Mouse (Mus musculus): ENCODE data around the gene Slc13a2.

Slc13a2 gene

GRCm38 (mm10) chr11:78392728-78393127 is 29.3 kb downstream of the Slc13a2 start:
- DNase-seq (ENCODE audit: low read depth, low spot score), result no peak

- DNase-seq (ENCODE audit: low read depth, low spot score), result no peak
Measured at GRCm38 (mm10) chr11:78386508-78387043, 35.4 kb downstream of the Slc13a2 start, which contains the start of gene Foxn1. Gene Foxn1, minus strand, starts transcription at chr11:78386558.

- DNase-seq (ENCODE audit: low read depth, low spot score), result no peak
Measured at GRCm38 (mm10) chr11:78385776-78386175, 36.2 kb downstream of the Slc13a2 start.

- DNase-seq (ENCODE audit: low read depth, low spot score), result no peak
Measured at GRCm38 (mm10) chr11:78382701-78383100, 39.3 kb downstream of the Slc13a2 start.

GRCm38 (mm10) chr11:78382286-78382685 is 39.7 kb downstream of the Slc13a2 start:
- DNase-seq (ENCODE audit: low read depth, low spot score), result no peak

GRCm38 (mm10) chr11:78380996-78381395 is 41.0 kb downstream of the Slc13a2 start:
- no peak for DNase-seq (ENCODE audit: low read depth, low spot score)

GRCm38 (mm10) chr11:78380351-78380750 is 41.7 kb downstream of the Slc13a2 start:
- no peak for DNase-seq (ENCODE audit: low read depth, low spot score)

GRCm38 (mm10) chr11:78377549-78378159 is 44.4 kb downstream of the Slc13a2 start:
- no peak for DNase-seq (ENCODE audit: low read depth, low spot score)

- DNase-seq (ENCODE audit: low read depth, low spot score), result no peak
Measured at GRCm38 (mm10) chr11:78374147-78374546, 47.9 kb downstream of the Slc13a2 start.

- no peak for DNase-seq (ENCODE audit: low read depth, low spot score)
Measured at GRCm38 (mm10) chr11:78372610-78373009, 49.4 kb downstream of the Slc13a2 start.

GRCm38 (mm10) chr11:78372166-78372565 is 49.9 kb downstream of the Slc13a2 start:
- no peak for DNase-seq (ENCODE audit: low read depth, low spot score)

- DNase-seq (ENCODE audit: low read depth, low spot score), result no peak
Measured at GRCm38 (mm10) chr11:78371711-78372110, 50.3 kb downstream of the Slc13a2 start.

- DNase-seq (ENCODE audit: low read depth, low spot score), result peak; percentile 68
Measured at GRCm38 (mm10) chr11:78370389-78370788, 51.6 kb downstream of the Slc13a2 start.

- no peak for DNase-seq (ENCODE audit: low read depth, low spot score)
Measured at GRCm38 (mm10) chr11:78367456-78368225, 54.4 kb downstream of the Slc13a2 start.

- DNase-seq (ENCODE audit: low read depth, low spot score), result no peak
Measured at GRCm38 (mm10) chr11:78364103-78364502, 57.9 kb downstream of the Slc13a2 start.

GRCm38 (mm10) chr11:78363309-78364007 is 58.6 kb downstream of the Slc13a2 start:
- no peak for DNase-seq (ENCODE audit: low read depth, low spot score)

GRCm38 (mm10) chr11:78360789-78361131 is 61.3 kb downstream of the Slc13a2 start:
- no peak for DNase-seq (ENCODE audit: low read depth, low spot score)

GRCm38 (mm10) chr11:78360125-78360788 is 61.8 kb downstream of the Slc13a2 start:
- peak; percentile 92 for DNase-seq (ENCODE audit: low read depth, low spot score)

- DNase-seq (ENCODE audit: low read depth, low spot score), result peak; percentile 80
Measured at GRCm38 (mm10) chr11:78358330-78359007, 63.5 kb downstream of the Slc13a2 start.

GRCm38 (mm10) chr11:78355471-78356238 is 66.4 kb downstream of the Slc13a2 start:
- DNase-seq (ENCODE audit: low read depth, low spot score), result peak; percentile 70

Measured in ES-CJ7 (cell line).